11 mouse cellular contexts compared by ENCODE assay signal in genomic region chr9:32592583-32592890, GRCm38 (mm10). TPM values are rescaled to one million over a fixed set of nuclear protein-coding genes. Genes with fewer than 3 reads are reported as not detected.
DNase-seq lines count a peak whose midpoint lies in the region; ATAC-seq lines count a peak whose summit lies in the region.
"Had no signal": no experiment of that assay in that cellular context is flagged by ENCODE, and none has a peak within 500 bp of the region (broad histone marks: within the 10 kb centered on the region; RNA-seq: fewer than 3 reads in every experiment).

No protein-coding gene starts in this region.

- H3K4me1 ChIP-seq in kidney, embryonic 14.5 days (ENCODE audit: control insufficient read depth, insufficient read depth, low read length): peaks cover 12% of the 10 kb centered on the region; the same call in 1 of the 2 replicates
- H3K4me1 ChIP-seq in neural tube, embryonic 15.5 days: peaks cover 11% of the 10 kb centered on the region
- H3K4me1 ChIP-seq in limb, embryonic 10.5 days: peaks cover 72% of the 10 kb centered on the region

- no peak overlapping the region for H3K9ac ChIP-seq in kidney, embryonic 14.5 days (ENCODE audit: low read depth, low read length)
- H3K9ac ChIP-seq in neural tube, embryonic 15.5 days (replicated peaks): no peak overlapping the region

- no peaks in the 10 kb centered on the region for H3K36me3 ChIP-seq in kidney, embryonic 14.5 days (ENCODE audit: control insufficient read depth, insufficient read depth, low read length)
- H3K36me3 ChIP-seq in neural tube, embryonic 15.5 days: no peaks in the 10 kb centered on the region
- no peaks in the 10 kb centered on the region for H3K36me3 ChIP-seq in limb, embryonic 10.5 days

- H3K4me2 ChIP-seq in kidney, embryonic 14.5 days (replicated peaks; ENCODE audit: low read depth, low read length): no peak overlapping the region
- H3K4me2 ChIP-seq in neural tube, embryonic 15.5 days: no peak overlapping the region

- no peaks in the 10 kb centered on the region for H3K27me3 ChIP-seq in kidney, embryonic 14.5 days (ENCODE audit: control insufficient read depth, insufficient read depth, low read length)
- peaks cover 10% of the 10 kb centered on the region for H3K27me3 ChIP-seq in neural tube, embryonic 15.5 days (replicated peaks)
- H3K27me3 ChIP-seq in limb, embryonic 10.5 days (ENCODE audit: low read depth, poor library complexity, severe bottlenecking): peaks cover under 1% of the 10 kb centered on the region; the same call in 1 of the 2 replicates

- DNase-seq in adrenal gland, postnatal 10 days: peak; percentile 19
- no peak for DNase-seq in adrenal gland, adult 2 months
- peak; percentile 46 for DNase-seq in kidney, postnatal 10 days
- no peak for DNase-seq in neural tube, embryonic 10.5 days (ENCODE audit: extremely low spot score, low spot score)
- no peak for DNase-seq in limb, embryonic 10.5 days (ENCODE audit: low spot score)
- DNase-seq in layer of hippocampus, adult 9-10 months (ENCODE audit: low spot score): no peak
- DNase-seq: cerebellum, postnatal 36 days; gastrocnemius, postnatal 25 days; kidney, adult 9 months had no signal

- H3K4me3 ChIP-seq in kidney, embryonic 14.5 days (ENCODE audit: low read length): no peak overlapping the region
- H3K4me3 ChIP-seq in neural tube, embryonic 15.5 days (replicated peaks): no peak overlapping the region
- no peak overlapping the region for H3K4me3 ChIP-seq in limb, embryonic 10.5 days

- H3K27ac ChIP-seq in kidney, embryonic 14.5 days (ENCODE audit: low read depth, low read length): no peak overlapping the region
- H3K27ac ChIP-seq in neural tube, embryonic 15.5 days (replicated peaks): 0 out of 2 replicates have a peak overlapping the region, but pooled peaks have one; percentile 4
- H3K27ac ChIP-seq in limb, embryonic 10.5 days: peak overlapping the region; percentile 73

- 53% methylated on average over 2 of the region's 2 CpGs for WGBS in kidney, embryonic 14.5 days
- WGBS in neural tube, embryonic 15.5 days: 15% methylated on average over 2 of the region's 2 CpGs
- WGBS in limb, embryonic 10.5 days: 57% methylated on average over 2 of the region's 2 CpGs

- H3K9me3 ChIP-seq in kidney, embryonic 14.5 days (ENCODE audit: control insufficient read depth, low read length): no peaks in the 10 kb centered on the region
- no peaks in the 10 kb centered on the region for H3K9me3 ChIP-seq in neural tube, embryonic 15.5 days (replicated peaks)
- no peaks in the 10 kb centered on the region for H3K9me3 ChIP-seq in limb, embryonic 10.5 days (replicated peaks)

- no peak for ATAC-seq in kidney, embryonic 14.5 days (ENCODE audit: low FRiP score, low TSS enrichment)
- no peak for ATAC-seq in neural tube, embryonic 15.5 days (ENCODE audit: low FRiP score)

RNA-seq across cellular contexts. Expression of gene Ets1, which starts 43.5 kb away (rescaled TPM):
- total RNA-seq in adrenal gland, postnatal 10 days (2021): 10 to 100 TPM; 75.0 to 82.4 TPM
- total RNA-seq in adrenal gland, adult 2 months (2021): 10 to 100 TPM; 20.8 to 39.6 TPM
- polyA plus RNA-seq in adrenal gland, adult 2 months (2012; rRNA removed): 10.7 and 12.8 TPM in 2 replicates
- polyA plus RNA-seq in kidney, embryonic 14.5 days (2014; fragmentation: Nextera tagmentation; extraction: Ambion mirVana): 26.2 and 58.0 TPM in 2 replicates
- polyA plus RNA-seq in neural tube, embryonic 15.5 days (2015; fragmentation: Nextera tagmentation; extraction: Ambion mirVana): 17.6 and 34.5 TPM in 2 replicates
- 50.1 and 50.3 TPM in 2 replicates for polyA plus RNA-seq in limb, embryonic 10.5 days (2016; fragmentation: Nextera tagmentation; extraction: Ambion mirVana)

RNA-seq across cellular contexts. Expression of gene Fli1, which starts 49.9 kb away (rescaled TPM):
- 10 to 100 TPM; 37.9 to 41.2 TPM for total RNA-seq in adrenal gland, postnatal 10 days (2021)
- total RNA-seq in adrenal gland, adult 2 months (2021): 10 to 100 TPM; 10.5 to 20.0 TPM
- polyA plus RNA-seq in adrenal gland, adult 2 months (2012; rRNA removed): 3.0 and 4.0 TPM in 2 replicates
- 24.0 and 27.3 TPM in 2 replicates for polyA plus RNA-seq in kidney, embryonic 14.5 days (2014; fragmentation: Nextera tagmentation; extraction: Ambion mirVana)
- polyA plus RNA-seq in neural tube, embryonic 15.5 days (2015; fragmentation: Nextera tagmentation; extraction: Ambion mirVana): 7.9 and 12.5 TPM in 2 replicates
- 50.6 and 71.2 TPM in 2 replicates for polyA plus RNA-seq in limb, embryonic 10.5 days (2016; fragmentation: Nextera tagmentation; extraction: Ambion mirVana)

Comparison
In these comparisons a context has a peak if more than half of its experiments do, and no peak if none do; other contexts are left out.
1. DNase-seq: peak in adrenal gland, postnatal 10 days (single experiment) and kidney, postnatal 10 days (single experiment); none in adrenal gland, adult 2 months (single experiment), neural tube, embryonic 10.5 days (single experiment), limb, embryonic 10.5 days (single experiment) and layer of hippocampus, adult 9-10 months (single experiment).